Mouse (Mus musculus) liver, adult 2 months (tissue): Measurements from ENCODE around the gene Ppp1r3d. TPM values are rescaled to one million over a fixed set of nuclear protein-coding genes. Genes with fewer than 3 reads are reported as not detected.

ENCODE experiments used
- DNase-seq: peaks from one replicate; pipeline ENCODE4 v3.0.0-alpha.2; 2011; ENCODE audit warnings: low read depth, low spot score; ENCODE audit errors: extremely low read depth
- H3K27ac ChIP-seq: fragments of 200-500 bp; replicated peaks from 2 replicates; pipeline ENCODE4 v1.5.1; 2012; ENCODE audit warnings: low read depth, mild to moderate bottlenecking, control low read depth, inconsistent platforms, low read length; ENCODE audit not compliant: insufficient read depth
- H3K27me3 ChIP-seq: fragments of 200-500 bp; 2 replicates; pipeline ENCODE4 v1.6.1; 2012; ENCODE audit warnings: mild to moderate bottlenecking, moderate library complexity, low read length, inconsistent platforms; ENCODE audit not compliant: control insufficient read depth, insufficient read depth
- H3K36me3 ChIP-seq: fragments of 200-500 bp; 2 replicates; pipeline ENCODE4 v1.6.1; 2012; ENCODE audit warnings: low read length, inconsistent platforms; ENCODE audit not compliant: control insufficient read depth, insufficient read depth
- H3K4me1 ChIP-seq: fragments of 200-500 bp; 2 replicates; pipeline ENCODE4 v1.6.1; 2011; ENCODE audit warnings: low read length; ENCODE audit not compliant: control insufficient read depth, insufficient read depth
- H3K4me3 ChIP-seq: fragments of 200-500 bp; 2 replicates; pipeline ENCODE4 v1.5.1; 2011; ENCODE audit warnings: low read depth, mild to moderate bottlenecking, control low read depth, low read length, moderate library complexity; ENCODE audit not compliant: insufficient read depth
- H3K79me2 ChIP-seq: fragments of 200-500 bp; 2 replicates; pipeline ENCODE4 v1.6.1; 2012; ENCODE audit warnings: inconsistent platforms, mild to moderate bottlenecking, low read length, moderate library complexity; ENCODE audit not compliant: control insufficient read depth, insufficient read depth
- H3K9ac ChIP-seq: fragments of 200-500 bp; 2 replicates; pipeline ENCODE4 v1.6.1; 2012; ENCODE audit warnings: low read depth, mild to moderate bottlenecking, control low read depth, inconsistent platforms, low read length
- CTCF ChIP-seq: fragments of 200-500 bp; IDR thresholded peaks from 2 replicates; pipeline ENCODE4 v1.5.1; 2011; ENCODE audit warnings: low read depth, low read length, control low read depth
- POLR2A ChIP-seq: fragments of 200-500 bp; IDR thresholded peaks from 2 replicates; pipeline ENCODE4 v1.6.1; 2011; ENCODE audit warnings: low read length, control low read depth; ENCODE audit not compliant: insufficient read depth; ENCODE audit errors: extremely low read depth
- WGBS: fragments of 180-500 bp; shearing (Covaris S2); methylation state at CpG from one replicate; pipeline ENCODE4 v1.1.7; 2018; 5-methylcytosine and 5-hydroxymethylcytosine counted together
- polyA plus RNA-seq: library from polyadenylated mRNA; depleted of rRNA; stranded (reverse); fragments of >200 nt; gene quantifications from 2 replicates; pipeline ENCODE4 v1.2.3, GENCODE M21; 2012; rRNA removed
- total RNA-seq: library from RNA; depleted of rRNA; stranded (reverse); fragments of >200 nt; gene quantifications from 2 replicates; pipeline ENCODE4 v1.2.3, GENCODE M21; 2014; rRNA removed

Gene Ppp1r3d
- total RNA-seq (0.18 and 0.20 TPM in 2 replicates), polyA plus RNA-seq (0.16 and 0.21 TPM in 2 replicates)

GRCm38 (mm10) chr2:178414261-178415149, at the start of gene Ppp1r3d, which contains the start of gene Fam217b:
Gene Ppp1r3d, minus strand, starts transcription at chr2:178414472.
Gene Fam217b, plus strand, starts transcription at chr2:178414524.
- WGBS, result 1% methylated on average over 72 of the region's 74 CpGs
- Histone ChIP-seq H3K27ac (no peak within 1 kb of the TSS), H3K36me3 (no peaks in the 10 kb centered on the region), H3K9ac (peak within 1 kb of the TSS; percentile 64), H3K4me3 (peak within 1 kb of the TSS; percentile 66), H3K79me2 (no peaks in the 10 kb centered on the region), H3K27me3 (peaks cover 7% of the 10 kb centered on the region; the same call in 1 of the 2 replicates), H3K4me1 (no peaks in the 10 kb centered on the region; the same call in 1 of the 2 replicates)
- DNase-seq, result peak; percentile 3
- TF ChIP-seq POLR2A (no peak), CTCF (no peak)

GRCm38 (mm10) chr2:178460353-178460752, 46.1 kb upstream of the Ppp1r3d start:
- H3K79me2 ChIP-seq, result no peaks in the 10 kb centered on the region
- no peak for DNase-seq
- H3K9ac ChIP-seq, result no peak overlapping the region
- H3K27me3 ChIP-seq, result no peaks in the 10 kb centered on the region
- H3K36me3 ChIP-seq, result no peaks in the 10 kb centered on the region
- TF ChIP-seq CTCF (no peak), POLR2A (no peak)
- no peak overlapping the region for H3K27ac ChIP-seq
- no peak overlapping the region for H3K4me3 ChIP-seq
- no peaks in the 10 kb centered on the region for H3K4me1 ChIP-seq
- WGBS, result 60% methylated on average over 5 of the region's 5 CpGs

- Histone ChIP-seq H3K4me1 (no peaks in the 10 kb centered on the region; the same call in 1 of the 2 replicates), H3K36me3 (no peaks in the 10 kb centered on the region), H3K27me3 (no peaks in the 10 kb centered on the region), H3K27ac (no peak overlapping the region), H3K79me2 (no peaks in the 10 kb centered on the region), H3K9ac (no peak overlapping the region), H3K4me3 (no peak overlapping the region)
- WGBS, result 84% methylated on average over 6 of the region's 6 CpGs
- DNase-seq, result no peak
- TF ChIP-seq CTCF (no peak), POLR2A (no peak)
These were observed 43.1 kb upstream of the Ppp1r3d start for GRCm38 (mm10) chr2:178457414-178457813.

- no peak for TF ChIP-seq CTCF
- TF ChIP-seq POLR2A, result no peak
- DNase-seq, result peak; percentile 24
- Histone ChIP-seq H3K27me3 (no peaks in the 10 kb centered on the region), H3K79me2 (no peaks in the 10 kb centered on the region), H3K9ac (no peak overlapping the region), H3K4me3 (no peak overlapping the region), H3K36me3 (no peaks in the 10 kb centered on the region), H3K4me1 (no peaks in the 10 kb centered on the region; the same call in 1 of the 2 replicates), H3K27ac (peak overlapping the region; percentile 44)
- 66% methylated on average over 17 of the region's 17 CpGs for WGBS
These were observed 40.6 kb upstream of the Ppp1r3d start for GRCm38 (mm10) chr2:178454664-178455516.

- no peak overlapping the region for H3K9ac ChIP-seq
- H3K79me2 ChIP-seq, result no peaks in the 10 kb centered on the region
- H3K4me3 ChIP-seq, result no peak overlapping the region
- no peaks in the 10 kb centered on the region; the same call in 1 of the 2 replicates for H3K4me1 ChIP-seq
- no peak overlapping the region for H3K27ac ChIP-seq
- H3K36me3 ChIP-seq, result no peaks in the 10 kb centered on the region
- no peaks in the 10 kb centered on the region for H3K27me3 ChIP-seq
- DNase-seq, result no peak
- 72% methylated on average over 10 of the region's 10 CpGs for WGBS
- TF ChIP-seq CTCF, result no peak
- TF ChIP-seq POLR2A, result no peak
These were observed 36.7 kb upstream of the Ppp1r3d start for GRCm38 (mm10) chr2:178450961-178451360.
